Mouse (Mus musculus) induced T-regulatory cell, adult 2 months (primary cell): ENCODE measurements around the gene Plxdc1.
A peak's percentile ranks its signal among the peaks of the same experiment; 100 is the strongest.

Experiments
- DNase-seq: peaks from one replicate; pipeline ENCODE4 v3.0.0-alpha.2; 2012; ENCODE audit warnings: low read depth

Plxdc1 gene

DNA sequence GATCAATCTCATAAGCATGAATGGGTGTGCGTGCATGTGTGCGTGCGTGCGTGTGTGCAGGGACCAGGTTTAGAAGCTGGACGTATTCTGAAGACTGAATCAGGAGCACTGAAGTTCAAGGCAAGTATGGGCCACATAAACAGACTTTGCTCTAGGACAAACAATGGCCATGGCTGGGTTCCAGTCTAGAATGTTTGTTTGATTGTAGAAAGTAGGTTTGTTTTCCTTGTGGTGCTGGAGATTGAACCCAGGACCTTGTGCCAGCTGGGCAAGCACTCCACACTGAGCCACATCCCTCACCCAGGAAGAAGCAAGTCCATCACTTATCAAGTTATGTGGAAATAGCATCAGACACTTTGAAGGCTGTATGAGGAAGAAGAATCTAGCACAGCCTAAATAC is 29.9 kb upstream of the Plxdc1 start:
- no peak for DNase-seq

DNA sequence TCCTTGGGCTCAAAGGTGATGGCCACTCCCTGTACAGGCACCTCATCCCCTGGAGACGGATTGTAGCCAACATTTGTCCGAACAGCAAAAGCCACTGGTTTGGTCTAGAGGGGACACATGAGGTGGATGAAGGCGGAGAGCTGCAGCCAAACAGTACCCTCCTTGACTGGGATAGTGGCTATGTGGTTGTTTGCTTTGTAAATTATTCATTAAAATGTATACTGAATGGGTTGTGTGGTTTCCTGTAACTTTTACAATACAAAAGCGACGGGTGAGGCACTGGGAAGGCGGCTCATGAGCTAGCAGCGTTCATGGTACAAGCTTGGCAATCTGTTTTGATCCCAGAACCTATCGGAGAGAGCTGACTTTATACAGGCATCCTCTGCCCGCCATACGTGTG is 26.6 kb upstream of the Plxdc1 start:
- DNase-seq = no peak

DNA sequence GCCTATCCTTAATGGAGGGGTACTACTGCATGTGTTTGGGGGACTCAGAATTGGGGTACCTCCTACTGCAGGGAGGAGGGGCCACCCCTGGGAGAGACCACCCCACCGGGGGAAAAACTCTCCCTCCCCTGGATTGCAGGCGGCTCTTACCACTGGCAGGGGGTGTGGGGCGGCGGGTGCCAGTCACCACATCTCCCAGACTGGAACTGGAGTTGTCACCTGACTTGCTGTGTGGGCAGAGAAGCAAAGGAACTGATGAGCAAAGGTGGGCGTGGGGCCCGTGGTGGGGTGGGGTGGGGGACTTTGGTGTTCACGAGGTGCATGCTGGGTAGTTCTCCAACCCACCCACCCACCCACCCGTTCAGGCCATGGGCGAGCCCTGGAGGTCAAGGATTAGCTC is 25.5 kb upstream of the Plxdc1 start:
- DNase-seq = no peak

DNA sequence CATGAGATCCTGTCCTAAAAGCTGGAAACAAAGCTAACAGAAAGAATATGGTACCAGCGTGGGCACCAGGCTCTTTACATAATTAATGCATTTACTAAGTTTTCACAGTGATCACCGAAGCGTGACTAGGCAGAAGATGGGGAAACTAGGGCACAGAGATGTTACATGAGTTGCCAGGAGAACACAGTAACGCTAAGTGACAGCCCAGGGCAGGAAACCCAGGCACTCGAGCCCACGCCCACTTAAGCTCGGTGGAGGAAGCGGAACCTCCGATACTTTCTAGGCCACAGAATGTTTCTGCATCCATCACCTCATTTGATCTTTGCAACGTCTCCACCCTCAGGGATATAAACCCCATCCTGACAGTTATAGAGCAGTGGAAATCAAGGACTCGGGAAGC is 21.8 kb upstream of the Plxdc1 start:
- peak; percentile 47 for DNase-seq

DNA sequence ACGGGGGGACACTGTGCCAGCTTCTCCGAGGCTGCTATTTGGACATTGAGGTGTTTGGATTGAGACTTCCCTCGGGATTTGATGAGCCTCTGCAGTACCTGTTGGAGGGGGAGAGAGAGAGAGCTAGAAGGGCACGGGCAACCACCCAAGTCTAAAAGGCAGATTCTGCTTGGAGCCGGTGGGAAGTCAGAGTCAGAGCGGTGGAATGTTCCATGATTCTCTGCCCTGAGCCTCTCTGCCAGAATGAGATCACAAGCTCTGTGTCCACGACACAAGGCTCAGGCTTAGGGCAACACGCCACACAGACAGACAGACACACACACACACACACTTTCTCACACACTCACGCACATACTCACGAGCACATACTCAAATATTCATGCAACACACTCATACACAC is 19.4 kb upstream of the Plxdc1 start:
- no peak for DNase-seq

DNA sequence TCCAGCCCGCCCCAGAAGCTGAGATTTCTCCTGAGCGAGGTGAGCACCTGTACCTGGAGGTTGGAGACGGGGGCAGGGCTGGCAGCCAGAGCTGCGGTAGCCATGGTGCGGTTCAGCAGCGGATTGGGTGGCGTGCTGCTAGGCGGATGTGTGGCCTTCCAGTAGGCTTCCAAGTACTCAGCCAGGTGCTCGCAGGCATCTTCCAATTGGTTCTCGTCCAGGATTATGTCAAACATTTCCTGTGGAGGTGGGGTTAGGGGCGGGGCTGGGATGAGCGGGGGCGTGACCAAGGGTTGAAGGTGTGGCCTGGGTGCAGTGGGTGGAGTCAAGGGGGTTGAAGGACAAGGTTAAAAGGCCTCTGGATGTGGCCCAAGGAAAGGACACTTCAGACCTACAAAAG is 18.8 kb upstream of the Plxdc1 start:
- no peak for DNase-seq

DNA sequence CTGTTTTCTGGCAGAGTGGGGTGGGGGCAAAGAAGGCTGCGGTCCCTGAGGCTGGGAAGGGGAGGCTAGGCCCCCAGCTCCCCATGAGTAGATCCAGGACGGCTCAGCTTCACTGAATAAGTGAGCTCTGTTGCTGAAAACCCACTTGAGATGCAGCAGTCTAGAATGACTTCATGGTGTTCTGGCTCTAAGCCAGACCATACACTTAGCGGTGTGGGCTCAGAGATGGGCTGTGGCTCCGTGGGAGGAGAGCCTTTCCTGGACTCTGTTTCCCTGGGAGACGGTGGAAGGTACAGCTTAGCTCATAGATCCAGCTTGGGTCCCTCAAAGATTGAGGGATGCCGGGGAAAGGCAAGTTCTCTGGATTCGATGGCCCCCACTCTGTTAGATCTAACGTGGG is 17.9 kb upstream of the Plxdc1 start:
- no peak for DNase-seq

DNA sequence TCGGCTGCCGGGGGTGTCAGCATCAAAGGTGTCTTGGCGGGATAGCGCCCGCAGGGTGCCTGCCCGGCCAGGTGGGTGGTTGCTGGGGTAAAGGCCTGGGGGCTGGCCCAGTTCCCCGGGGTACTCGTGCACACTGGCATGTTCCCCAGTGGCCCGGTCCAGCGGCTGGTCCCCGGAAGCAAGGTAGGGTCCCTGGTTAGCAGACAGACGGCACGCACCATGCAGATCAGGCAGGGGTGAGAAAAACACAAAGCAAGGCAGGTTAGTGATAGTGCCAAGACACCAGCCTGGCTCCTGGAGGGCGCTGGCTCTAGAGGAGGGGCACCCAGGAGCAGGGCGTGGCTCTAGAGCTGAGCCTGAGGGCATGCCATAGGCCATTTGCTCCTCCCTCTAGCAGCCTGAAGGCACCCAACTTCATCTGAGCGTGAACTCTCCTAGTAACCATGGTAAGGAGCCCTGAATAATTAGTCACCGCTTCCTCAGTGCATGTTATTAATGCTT is 17.0 kb upstream of the Plxdc1 start:
- peak; percentile 54 for DNase-seq

DNA sequence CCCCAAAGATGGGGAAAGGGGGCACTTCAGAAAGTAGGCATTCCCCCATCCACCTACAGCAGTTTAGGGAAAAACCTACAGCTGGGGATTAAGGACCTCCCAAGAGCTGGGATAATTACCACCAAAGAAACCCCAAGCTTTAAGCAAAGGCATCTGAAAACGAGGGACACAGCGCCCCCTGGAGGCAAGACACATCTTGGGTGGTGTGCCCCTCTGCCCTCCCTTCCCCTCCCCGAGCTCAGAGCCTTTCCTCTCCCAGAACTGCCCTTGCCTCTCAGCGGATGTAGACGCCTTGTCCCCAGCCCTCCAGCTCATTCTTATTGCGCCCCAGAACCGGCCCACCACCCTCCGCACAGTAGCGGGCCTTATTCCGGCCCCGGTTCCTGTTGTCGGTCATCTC is 16.4 kb upstream of the Plxdc1 start:
- DNase-seq = peak; percentile 94

DNA sequence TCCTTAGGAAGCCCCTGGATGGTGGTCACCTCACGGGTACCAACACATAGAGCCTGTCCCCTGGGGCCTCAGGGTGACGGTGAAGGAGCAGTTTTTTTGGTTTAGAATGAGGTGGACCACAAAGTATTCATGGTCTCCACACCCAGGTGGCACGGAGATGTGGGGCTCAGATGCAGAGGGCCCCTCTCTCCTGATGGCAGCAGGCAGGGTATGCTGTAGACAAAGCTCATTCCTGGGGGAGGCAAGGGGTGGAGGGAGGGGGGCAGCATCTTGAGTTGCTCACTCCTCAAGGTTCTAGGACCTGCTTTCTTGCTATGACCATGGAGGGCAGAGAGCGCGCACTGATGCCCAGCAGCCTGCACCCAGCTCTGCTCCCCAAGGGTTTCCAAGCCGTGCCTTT is 15.7 kb upstream of the Plxdc1 start:
- DNase-seq = peak; percentile 64

DNA sequence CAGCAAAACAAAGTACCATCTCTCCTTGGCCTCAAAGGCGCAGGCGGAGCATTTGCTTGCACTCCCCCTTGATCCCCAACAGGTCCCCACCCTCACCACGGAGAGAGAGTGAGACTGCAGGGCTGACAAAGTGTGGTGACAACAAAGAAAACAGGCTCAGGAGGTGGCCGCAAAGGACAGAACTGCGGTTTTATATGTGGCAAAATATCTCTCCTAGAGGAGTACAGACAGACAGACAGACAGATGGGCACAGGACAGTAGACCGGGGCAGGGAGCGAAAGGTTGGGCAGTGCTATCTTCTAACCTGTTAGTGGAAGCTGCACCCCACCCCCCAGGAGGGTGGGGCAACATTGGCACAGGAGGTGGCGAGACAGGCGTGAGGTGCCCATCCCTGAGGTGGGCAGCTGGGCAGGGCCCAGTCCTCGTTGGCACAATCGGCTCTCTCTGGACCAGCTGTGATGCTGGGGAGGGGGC is 15.1 kb upstream of the Plxdc1 start:
- DNase-seq = peak; percentile 85

DNA sequence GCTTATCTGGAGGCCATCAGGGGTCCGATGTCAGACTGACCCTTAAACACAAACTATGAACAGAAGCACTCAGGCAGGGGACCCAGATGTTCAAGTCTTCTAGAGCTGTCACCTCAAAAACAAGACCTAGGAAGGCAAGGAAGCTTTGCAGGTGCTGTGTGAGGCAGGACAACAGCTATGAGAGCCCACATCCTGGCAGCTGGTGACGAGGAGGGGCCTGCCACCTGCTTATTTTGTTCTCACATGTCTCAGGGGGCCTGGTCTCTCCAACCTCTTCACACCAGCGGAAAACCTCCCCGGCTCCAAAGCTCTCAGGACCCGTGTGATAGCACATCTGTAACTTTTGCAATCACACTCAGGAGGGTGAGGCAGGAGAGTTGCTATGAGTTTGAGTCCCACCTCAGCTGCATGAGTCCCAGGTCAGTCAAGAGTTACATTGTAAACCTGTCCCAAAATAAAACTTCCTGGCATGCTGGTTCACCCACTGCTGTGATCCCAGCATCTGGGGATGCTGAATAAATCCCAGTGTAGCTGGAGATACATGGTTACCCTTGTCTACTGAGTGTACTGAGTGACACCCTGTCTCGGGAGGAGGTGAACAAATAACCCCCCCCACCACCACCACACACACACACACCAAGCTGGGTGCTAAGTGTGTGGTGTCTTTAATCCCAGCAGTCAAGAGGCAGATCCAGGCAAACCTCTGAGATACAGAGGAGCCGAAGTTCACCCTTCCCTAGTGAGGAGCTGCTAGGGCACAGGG is 14.3 kb upstream of the Plxdc1 start:
- DNase-seq = peak; percentile 94

DNA sequence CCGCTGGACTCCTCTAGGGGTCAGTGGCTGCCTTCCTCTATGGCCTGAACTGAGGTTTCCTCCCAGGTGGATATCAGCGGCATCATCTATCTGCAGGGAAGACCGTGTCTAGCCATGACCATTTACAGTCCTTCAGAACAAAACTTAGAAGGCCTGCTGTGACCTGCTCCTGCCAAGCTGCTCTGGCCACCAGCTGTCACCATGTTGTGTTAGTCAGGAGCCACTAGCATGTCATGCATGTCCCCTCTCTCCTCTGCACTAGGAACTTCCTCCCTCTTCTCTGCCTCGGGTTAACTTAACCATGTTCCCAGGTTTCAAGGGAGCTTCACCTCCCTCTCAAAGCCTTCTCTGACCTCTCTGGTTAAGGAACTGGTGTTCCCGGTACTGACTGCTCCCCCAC is 13.5 kb upstream of the Plxdc1 start:
- no peak for DNase-seq

DNA sequence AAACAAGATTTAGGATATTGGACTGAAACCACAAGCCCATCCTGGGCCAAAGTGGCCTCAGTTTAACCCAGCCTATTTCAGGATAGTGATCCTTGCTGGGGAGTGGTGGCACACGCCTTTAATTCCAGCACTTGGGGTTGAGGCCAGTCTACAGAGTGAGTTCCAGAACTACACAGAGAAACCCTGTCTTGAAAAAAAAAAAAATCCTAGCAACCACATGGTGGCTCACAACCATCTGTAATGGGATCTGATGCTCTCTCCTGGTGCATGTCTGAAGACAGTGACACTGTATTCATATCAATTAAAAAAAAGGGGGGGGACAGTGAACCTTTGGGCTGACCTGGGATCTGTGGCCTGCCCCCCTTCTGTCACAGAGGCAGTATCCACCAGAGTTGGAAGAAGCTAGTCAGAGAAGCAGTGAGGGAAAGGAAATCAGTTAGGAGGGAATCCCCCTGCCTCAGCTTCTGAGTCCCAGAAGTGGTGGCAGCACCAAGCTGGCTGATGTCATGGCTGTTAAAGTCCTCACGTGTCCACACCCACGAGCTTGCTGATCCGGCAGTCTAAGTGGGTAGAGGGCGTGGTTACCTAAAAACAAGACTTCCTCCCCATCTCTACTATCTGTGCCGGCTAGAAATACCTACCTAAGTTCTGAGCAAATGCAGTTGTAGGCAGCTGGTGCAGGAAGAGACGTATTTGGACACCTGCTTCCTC is 12.8 kb upstream of the Plxdc1 start:
- DNase-seq = peak; percentile 97

DNA sequence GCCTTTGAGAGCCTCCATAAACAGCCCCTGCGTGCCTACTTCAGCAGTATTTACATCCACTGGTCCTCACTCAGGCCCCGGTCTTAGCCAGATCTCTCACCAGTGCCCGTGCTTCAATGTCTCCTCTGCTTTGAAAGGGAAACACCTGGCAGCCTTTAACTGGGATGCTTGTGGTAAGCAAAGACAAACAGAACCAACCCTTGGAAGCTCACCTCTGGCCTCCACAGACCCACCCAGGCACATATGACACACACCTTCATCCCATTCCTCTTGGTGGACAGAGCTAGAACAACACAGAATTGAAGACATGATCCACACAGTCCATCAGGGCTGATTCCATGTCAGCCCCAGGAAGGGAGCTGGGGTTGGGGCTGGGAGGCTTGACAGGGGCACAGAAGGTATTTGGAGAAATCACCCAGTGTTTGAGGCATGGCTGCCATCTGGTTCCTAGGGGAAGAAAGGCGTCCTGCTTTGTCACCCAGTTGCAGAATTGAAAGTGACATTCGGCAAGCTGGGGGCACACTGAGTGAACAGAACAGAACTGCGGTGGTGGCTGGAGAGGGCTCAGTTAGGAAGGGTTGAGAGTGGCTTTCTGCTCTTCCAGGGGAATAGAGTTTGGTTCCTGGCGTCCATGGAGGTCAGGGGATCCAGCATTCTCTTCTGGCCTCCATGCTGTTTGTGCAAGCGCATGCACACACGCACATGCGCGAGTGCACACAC is 12.0 kb upstream of the Plxdc1 start:
- DNase-seq = peak; percentile 58

DNA sequence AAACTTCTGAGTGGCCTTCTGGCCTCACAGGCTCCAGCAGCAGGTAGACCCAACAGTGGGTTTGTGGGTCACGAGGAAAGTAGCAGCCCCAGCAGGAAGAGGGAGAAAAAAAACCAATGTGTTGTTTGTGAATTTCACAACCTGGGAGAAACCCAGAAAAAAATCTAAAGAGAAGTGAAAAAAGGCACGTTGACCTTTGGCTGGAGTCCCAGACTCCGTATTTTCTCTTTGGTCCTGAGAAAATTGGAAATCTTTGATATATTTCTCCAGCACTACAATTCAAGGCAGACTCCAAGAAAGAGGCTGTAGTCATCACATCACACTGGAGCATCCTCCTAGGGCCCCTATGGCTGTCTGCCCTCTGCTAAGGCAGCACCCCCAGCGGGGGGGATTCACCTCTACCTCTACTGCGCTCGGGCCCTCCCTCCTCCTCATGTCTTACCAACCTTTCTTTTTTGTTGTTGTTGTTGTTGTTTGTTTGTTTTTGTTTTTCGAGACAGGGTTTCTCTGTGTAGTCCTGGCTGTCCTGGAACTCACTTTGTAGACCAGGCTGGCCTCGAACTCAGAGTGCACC is 11.2 kb upstream of the Plxdc1 start:
- DNase-seq = peak; percentile 63

DNA sequence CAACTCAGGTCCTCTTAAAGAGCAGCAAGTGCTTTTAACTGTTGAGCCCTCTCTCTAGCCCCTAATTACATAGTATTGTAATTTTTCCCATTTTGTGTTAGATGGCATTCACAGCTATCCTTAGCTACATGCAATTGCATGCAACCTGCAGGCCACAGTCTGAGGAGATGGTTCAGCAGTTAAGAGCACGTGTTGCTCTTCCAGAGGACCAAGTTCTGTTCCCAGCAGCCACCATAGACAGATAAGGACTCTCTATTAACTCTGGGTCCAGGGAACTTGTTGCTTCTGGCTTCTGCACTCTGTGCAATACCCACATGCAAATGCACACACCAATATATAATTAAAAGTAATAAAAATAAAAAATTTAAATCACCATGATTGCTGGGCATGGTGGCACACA is 10.4 kb upstream of the Plxdc1 start:
- no peak for DNase-seq

DNA sequence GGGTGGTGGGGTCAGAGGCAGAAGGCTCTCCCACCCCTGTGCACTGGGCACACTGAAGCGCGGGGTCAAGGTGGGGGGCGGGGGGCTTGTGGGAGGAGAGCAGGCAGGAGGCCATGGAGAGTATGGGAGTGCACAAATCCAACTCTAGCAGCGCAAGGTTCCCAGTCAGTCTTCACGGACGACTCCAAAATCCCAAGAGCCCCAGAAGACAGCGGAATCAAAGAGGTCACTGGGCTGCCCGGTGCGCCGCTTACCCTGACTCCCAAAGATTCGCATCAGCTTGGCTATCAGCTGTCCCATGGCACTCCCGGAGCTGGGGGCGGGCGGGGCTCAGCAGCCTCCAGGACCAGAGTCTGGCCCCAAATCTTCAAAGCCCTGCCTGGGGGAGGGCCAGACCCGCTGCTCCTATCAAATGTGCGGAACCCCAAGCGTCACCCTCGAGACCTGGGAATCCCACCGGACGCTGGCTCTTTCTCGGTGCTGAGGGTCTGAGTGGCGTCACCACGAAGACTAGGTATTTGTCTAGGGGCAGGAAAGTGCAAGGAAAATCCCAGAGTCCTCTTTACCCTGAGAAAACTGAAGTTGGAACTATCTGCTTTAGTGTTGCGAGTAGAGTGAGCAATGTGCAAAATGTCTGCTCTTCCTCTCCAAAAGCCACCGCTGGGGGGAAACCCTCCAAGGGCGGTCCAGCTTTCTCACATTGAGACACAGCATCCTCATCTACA is 9.5 kb upstream of the Plxdc1 start, which contains the start of gene Arl5c:
TSS of gene Arl5c (minus strand) at position 618 of the 725 bp plus-strand sequence.
- DNase-seq = peak; percentile 95

DNA sequence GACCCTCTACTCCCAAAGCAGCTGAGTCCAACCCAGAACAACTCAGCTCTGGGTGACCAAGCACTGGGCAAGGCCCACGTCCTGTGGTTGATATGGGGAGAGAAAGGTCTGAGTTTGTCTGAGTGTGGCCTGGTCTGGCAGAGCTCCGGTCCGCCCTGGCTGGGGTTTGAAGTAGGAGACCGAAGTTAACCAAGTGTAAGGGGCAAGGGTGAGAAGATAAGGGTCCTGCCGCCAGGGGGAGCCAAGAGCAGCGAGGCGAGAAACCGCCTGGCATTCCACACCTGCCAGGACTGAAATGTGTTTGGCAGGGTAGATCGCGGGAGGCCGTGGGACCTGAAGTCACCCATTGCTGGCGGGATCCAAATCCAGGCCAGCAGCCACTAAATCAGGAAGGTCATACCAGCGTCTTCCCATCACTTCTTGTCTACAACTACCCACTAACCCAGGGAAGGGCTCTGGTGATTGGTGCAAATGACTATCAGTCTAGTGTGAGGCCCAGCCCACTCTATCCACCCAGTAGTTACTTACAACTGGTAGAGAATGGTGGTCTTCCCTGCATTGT is 8.4 kb upstream of the Plxdc1 start:
- peak; percentile 95 for DNase-seq

DNA sequence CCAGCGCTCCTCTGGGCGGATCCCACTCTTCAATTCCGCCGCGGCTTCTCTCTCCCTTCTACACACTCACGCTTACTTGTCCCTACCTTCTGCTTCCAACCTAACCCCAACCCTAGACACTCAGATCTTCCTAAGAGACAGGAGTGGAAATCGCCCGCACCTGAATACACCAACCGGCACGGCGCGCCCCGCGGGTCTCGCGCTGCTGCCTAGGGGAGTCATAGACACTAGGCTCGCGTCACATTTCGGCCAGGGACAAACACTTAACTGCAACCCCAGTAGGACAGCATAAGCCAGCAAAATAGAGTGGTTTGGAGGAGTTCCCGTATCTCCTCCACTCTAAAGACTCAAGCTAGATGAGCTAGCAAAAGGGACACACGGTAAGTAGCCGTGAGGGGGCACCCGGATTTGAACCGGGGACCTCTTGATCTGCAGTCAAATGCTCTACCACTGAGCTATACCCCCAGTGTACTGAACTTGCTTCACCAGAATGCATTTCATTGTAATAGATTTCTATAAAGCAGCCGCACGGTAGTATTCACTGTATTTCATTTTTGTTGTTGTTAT is 2.4 kb upstream of the Plxdc1 start:
- DNase-seq = peak; percentile 96
